Mouse (Mus musculus): Measurements from ENCODE around the gene Mt1. TPM values are rescaled to one million over a fixed set of nuclear protein-coding genes. Genes with fewer than 3 reads are reported as not detected.
A peak's percentile ranks its signal among the peaks of the same experiment; 100 is the strongest.

Mt1 gene
- polyA plus RNA-seq, 1 experiment from 2014 or later: 86.0 TPM

GRCm38 (mm10) chr8:94182055-94182929, 3.4 kb downstream of the Mt1 start:
- Histone ChIP-seq H3K9ac (ENCODE audit: low read depth, low read length) (no peak overlapping the region), H3K4me2 (ENCODE audit: low read length) (peak overlapping the region; percentile 47; the same call in 1 of the 2 replicates), H3K27me3 (ENCODE audit: control insufficient read depth, insufficient read depth, low read depth, low read length) (peaks cover 81% of the 10 kb centered on the region), H3K36me3 (ENCODE audit: control insufficient read depth, insufficient read depth, low read length) (no peaks in the 10 kb centered on the region), H3K4me1 (ENCODE audit: control insufficient read depth, insufficient read depth, low read length) (peaks cover 24% of the 10 kb centered on the region), H3K4me3 (ENCODE audit: low read depth, low read length) (no peak overlapping the region; the same call in 1 of the 2 replicates), H3K27ac (ENCODE audit: low read length) (no peak overlapping the region), H3K9me3 (replicated peaks; ENCODE audit: control insufficient read depth, low read length, poor library complexity, severe bottlenecking) (no peaks in the 10 kb centered on the region)
- 65% methylated on average over 13 of the region's 13 CpGs for WGBS
- ATAC-seq: no peak

DNA sequence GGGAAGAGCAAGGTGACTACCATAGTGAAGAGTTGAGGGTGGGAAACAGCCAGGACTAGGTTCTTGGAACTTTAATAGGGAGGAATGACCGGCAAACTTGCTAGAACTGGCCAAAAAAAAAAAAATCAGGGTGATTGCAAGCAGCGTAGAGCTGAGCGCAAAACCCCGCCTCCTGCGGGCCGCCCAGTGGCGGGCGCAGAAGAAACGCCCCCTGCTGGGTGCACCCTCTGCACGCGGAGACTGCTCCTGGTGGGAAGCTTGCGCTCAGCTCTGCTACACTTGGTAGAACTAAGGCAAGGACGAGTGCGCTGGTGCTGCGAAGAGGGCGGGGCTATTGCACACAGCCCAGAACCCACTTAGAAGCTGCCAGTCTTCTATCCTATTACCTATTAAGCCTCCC, 4.2 kb downstream of the Mt1 start:
- Histone ChIP-seq H3K27me3 (ENCODE audit: control insufficient read depth, insufficient read depth, low read depth, low read length) (peaks cover 80% of the 10 kb centered on the region), H3K9ac (ENCODE audit: low read depth, low read length) (no peak overlapping the region), H3K4me1 (ENCODE audit: control insufficient read depth, insufficient read depth, low read length) (peaks cover 24% of the 10 kb centered on the region), H3K4me3 (ENCODE audit: low read depth, low read length) (peak overlapping the region; percentile 27), H3K4me2 (ENCODE audit: low read length) (peak overlapping the region; percentile 47), H3K9me3 (replicated peaks; ENCODE audit: control insufficient read depth, low read length, poor library complexity, severe bottlenecking) (no peaks in the 10 kb centered on the region), H3K36me3 (ENCODE audit: control insufficient read depth, insufficient read depth, low read length) (no peaks in the 10 kb centered on the region), H3K27ac (ENCODE audit: low read length) (no peak overlapping the region)
- no peak; the same call in 1 of the 2 replicates for ATAC-seq
- WGBS: under 1% methylated on average over 16 of the region's 16 CpGs

DNA sequence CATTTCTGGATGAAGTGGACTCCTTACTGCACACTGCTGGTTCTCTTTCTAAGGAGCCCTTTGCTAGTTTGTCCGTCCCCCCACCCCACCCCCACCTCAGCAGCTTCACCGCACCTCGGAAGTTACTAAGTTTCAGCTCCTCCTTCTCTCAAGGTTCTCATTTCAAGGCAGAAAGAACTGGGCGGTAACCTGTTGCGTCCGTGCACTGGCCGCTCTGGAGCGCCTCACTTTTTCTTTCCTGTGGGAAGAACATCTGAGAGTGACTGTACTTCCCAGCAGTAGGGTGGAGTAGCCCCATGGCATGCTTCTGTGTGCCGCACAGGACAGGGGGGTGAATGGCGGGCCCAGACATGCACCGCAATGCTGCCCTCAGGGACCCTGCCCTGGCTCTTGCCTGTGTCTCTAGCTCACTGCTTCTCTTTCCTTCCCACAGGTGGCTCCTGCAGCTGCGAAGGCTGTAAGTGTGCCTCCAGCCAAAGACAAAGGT, 5.5 kb downstream of the Mt1 start:
- Histone ChIP-seq H3K9ac (ENCODE audit: low read depth, low read length) (no peak overlapping the region), H3K4me2 (ENCODE audit: low read length) (no peak overlapping the region), H3K27ac (ENCODE audit: low read length) (no peak overlapping the region), H3K36me3 (ENCODE audit: control insufficient read depth, insufficient read depth, low read length) (no peaks in the 10 kb centered on the region), H3K27me3 (ENCODE audit: control insufficient read depth, insufficient read depth, low read depth, low read length) (peaks cover 71% of the 10 kb centered on the region), H3K4me1 (ENCODE audit: control insufficient read depth, insufficient read depth, low read length) (peaks cover 16% of the 10 kb centered on the region), H3K4me3 (ENCODE audit: low read depth, low read length) (no peak overlapping the region), H3K9me3 (replicated peaks; ENCODE audit: control insufficient read depth, low read length, poor library complexity, severe bottlenecking) (no peaks in the 10 kb centered on the region)
- no peak for ATAC-seq
- 27% methylated on average over 12 of the region's 12 CpGs for WGBS

GRCm38 (mm10) chr8:94185791-94186190, 6.9 kb downstream of the Mt1 start:
- Histone ChIP-seq H3K27me3 (ENCODE audit: control insufficient read depth, insufficient read depth, low read depth, low read length) (peaks cover 58% of the 10 kb centered on the region), H3K36me3 (ENCODE audit: control insufficient read depth, insufficient read depth, low read length) (no peaks in the 10 kb centered on the region), H3K4me2 (ENCODE audit: low read length) (no peak overlapping the region), H3K9me3 (replicated peaks; ENCODE audit: control insufficient read depth, low read length, poor library complexity, severe bottlenecking) (no peaks in the 10 kb centered on the region), H3K4me3 (ENCODE audit: low read depth, low read length) (no peak overlapping the region), H3K9ac (ENCODE audit: low read depth, low read length) (no peak overlapping the region), H3K27ac (ENCODE audit: low read length) (no peak overlapping the region), H3K4me1 (ENCODE audit: control insufficient read depth, insufficient read depth, low read length) (peaks cover 9% of the 10 kb centered on the region)
- ATAC-seq: no peak
- WGBS: 75% methylated on average over 6 of the region's 6 CpGs

DNA sequence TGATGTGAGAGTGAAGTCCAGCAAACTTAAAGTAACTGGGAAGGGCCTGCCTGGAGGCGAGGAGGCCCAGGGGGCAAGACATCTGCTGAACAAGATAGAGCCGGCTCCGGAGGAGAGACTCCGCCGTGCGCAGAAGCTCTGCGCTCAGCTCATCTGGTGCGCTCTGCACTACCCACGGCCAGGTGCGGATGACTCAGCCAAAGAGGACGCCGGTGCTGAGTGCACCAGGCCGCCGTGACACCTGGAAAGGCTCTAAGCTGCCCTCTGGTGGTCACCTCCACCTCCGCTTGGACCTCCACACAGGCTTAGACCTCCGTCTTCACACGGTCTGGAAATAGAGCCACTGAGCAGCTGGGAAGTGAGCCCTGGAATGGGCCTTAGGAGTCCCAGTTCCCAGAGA, 7.7 kb downstream of the Mt1 start:
- Histone ChIP-seq H3K4me2 (ENCODE audit: low read length) (peak overlapping the region; percentile 42), H3K4me3 (ENCODE audit: low read depth, low read length) (0 out of 2 replicates have a peak overlapping the region, but pooled peaks have one; percentile 6)

GRCm38 (mm10) chr8:94187290-94188002, 8.6 kb downstream of the Mt1 start:
- H3K4me1 ChIP-seq (ENCODE audit: control insufficient read depth, insufficient read depth, low read length): peaks cover 9% of the 10 kb centered on the region
- no peak overlapping the region for H3K4me3 ChIP-seq (ENCODE audit: low read depth, low read length)
- no peaks in the 10 kb centered on the region for H3K36me3 ChIP-seq (ENCODE audit: control insufficient read depth, insufficient read depth, low read length)
- WGBS: 31% methylated on average over 21 of the region's 21 CpGs
- H3K9me3 ChIP-seq (replicated peaks; ENCODE audit: control insufficient read depth, low read length, poor library complexity, severe bottlenecking): no peaks in the 10 kb centered on the region
- H3K27ac ChIP-seq (ENCODE audit: low read length): no peak overlapping the region
- H3K4me2 ChIP-seq (ENCODE audit: low read length): no peak overlapping the region
- H3K27me3 ChIP-seq (ENCODE audit: control insufficient read depth, insufficient read depth, low read depth, low read length): peaks cover 49% of the 10 kb centered on the region
- ATAC-seq: no peak
- peak overlapping the region; percentile 20; the same call in 1 of the 2 replicates for H3K9ac ChIP-seq (ENCODE audit: low read depth, low read length)

More for the DNA sequence above, 7.7 kb downstream of the Mt1 start:
- Histone ChIP-seq H3K9me3 (replicated peaks; ENCODE audit: control insufficient read depth, low read length, poor library complexity, severe bottlenecking) (no peaks in the 10 kb centered on the region), H3K9ac (ENCODE audit: low read depth, low read length) (no peak overlapping the region), H3K27ac (ENCODE audit: low read length) (no peak overlapping the region), H3K36me3 (ENCODE audit: control insufficient read depth, insufficient read depth, low read length) (no peaks in the 10 kb centered on the region), H3K27me3 (ENCODE audit: control insufficient read depth, insufficient read depth, low read depth, low read length) (peaks cover 58% of the 10 kb centered on the region), H3K4me1 (ENCODE audit: control insufficient read depth, insufficient read depth, low read length) (peaks cover 9% of the 10 kb centered on the region)
- ATAC-seq: peak; percentile 74
- 3% methylated on average over 17 of the region's 17 CpGs for WGBS

DNA sequence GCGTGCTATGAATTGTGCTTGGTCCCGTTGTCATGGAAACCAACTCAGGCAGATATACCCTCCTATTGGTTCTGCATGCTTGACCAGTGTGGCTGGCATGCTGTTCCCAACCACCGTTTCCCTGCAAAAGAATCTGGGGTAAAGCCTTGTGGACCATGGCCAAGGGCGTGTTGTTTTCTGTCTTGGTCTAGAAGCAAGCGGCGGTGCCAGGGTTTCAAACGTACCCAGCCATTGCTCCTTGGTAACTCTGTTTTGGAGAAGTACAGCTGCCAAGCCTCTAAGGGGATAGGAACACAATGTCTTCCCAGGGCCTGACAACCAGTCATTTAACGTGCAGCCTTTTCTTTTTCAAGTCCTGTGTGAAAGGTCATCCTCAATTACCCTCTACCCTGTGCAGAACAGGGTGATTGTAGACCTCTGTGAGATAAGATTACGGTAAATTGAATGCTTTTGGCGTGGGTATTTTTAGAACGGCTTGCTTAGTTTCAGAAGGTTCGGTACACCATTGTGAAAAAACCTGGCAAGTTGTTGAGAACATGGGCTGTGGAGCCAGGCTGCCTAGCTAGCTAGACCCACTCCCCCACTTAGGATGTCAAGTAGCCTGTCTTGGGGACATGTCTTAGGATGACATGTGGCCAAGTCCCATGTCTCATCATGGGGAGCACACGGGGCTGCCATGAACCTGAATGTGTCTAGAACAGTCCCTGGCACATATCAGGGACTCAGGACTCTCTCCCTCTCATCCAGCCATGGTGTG, 10.6 kb downstream of the Mt1 start:
- Histone ChIP-seq H3K27ac (ENCODE audit: low read length) (no peak overlapping the region), H3K4me3 (ENCODE audit: low read depth, low read length) (no peak overlapping the region), H3K4me2 (ENCODE audit: low read length) (no peak overlapping the region), H3K36me3 (ENCODE audit: control insufficient read depth, insufficient read depth, low read length) (no peaks in the 10 kb centered on the region), H3K9ac (ENCODE audit: low read depth, low read length) (no peak overlapping the region), H3K27me3 (ENCODE audit: control insufficient read depth, insufficient read depth, low read depth, low read length) (peaks cover 29% of the 10 kb centered on the region), H3K4me1 (ENCODE audit: control insufficient read depth, insufficient read depth, low read length) (peaks cover 2% of the 10 kb centered on the region; the same call in 1 of the 2 replicates), H3K9me3 (replicated peaks; ENCODE audit: control insufficient read depth, low read length, poor library complexity, severe bottlenecking) (no peaks in the 10 kb centered on the region)
- peak; percentile 43 for ATAC-seq
- 62% methylated on average over 13 of the region's 13 CpGs for WGBS

DNA sequence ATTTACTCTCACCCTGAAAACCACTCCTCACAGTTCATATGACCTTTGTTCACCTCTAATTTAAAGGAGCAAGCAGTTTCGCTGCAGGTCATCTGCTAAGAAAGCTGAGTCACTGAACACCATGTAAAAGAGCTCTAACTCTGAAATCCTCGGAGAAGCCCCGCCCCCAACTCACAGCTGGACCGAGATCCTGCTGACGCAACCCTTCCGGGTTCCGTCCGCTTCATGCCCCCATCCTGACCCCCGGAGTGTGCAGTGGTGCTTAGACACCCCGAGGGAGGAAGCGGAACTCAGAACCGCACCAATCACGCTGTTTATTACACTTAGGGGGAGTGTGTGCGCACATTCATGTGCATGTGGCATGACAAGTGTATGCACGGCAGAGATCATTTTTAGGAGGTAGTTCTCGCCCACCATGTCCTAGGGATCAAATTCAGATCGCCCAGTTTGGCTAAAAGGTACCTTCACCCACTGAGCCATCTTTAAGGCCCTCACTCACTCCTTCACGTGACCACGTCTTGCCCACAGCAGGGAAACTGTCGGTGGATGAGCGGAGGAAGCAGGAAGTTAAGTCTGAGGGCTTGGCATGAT, 12.3 kb downstream of the Mt1 start:
- WGBS: 26% methylated on average over 21 of the region's 21 CpGs
- Histone ChIP-seq H3K9ac (ENCODE audit: low read depth, low read length) (no peak overlapping the region), H3K4me2 (ENCODE audit: low read length) (peak overlapping the region; percentile 54), H3K27me3 (ENCODE audit: control insufficient read depth, insufficient read depth, low read depth, low read length) (peaks cover 15% of the 10 kb centered on the region), H3K4me1 (ENCODE audit: control insufficient read depth, insufficient read depth, low read length) (peaks cover 2% of the 10 kb centered on the region; the same call in 1 of the 2 replicates), H3K4me3 (ENCODE audit: low read depth, low read length) (peak overlapping the region; percentile 24), H3K36me3 (ENCODE audit: control insufficient read depth, insufficient read depth, low read length) (no peaks in the 10 kb centered on the region), H3K9me3 (replicated peaks; ENCODE audit: control insufficient read depth, low read length, poor library complexity, severe bottlenecking) (no peaks in the 10 kb centered on the region), H3K27ac (ENCODE audit: low read length) (no peak overlapping the region)
- ATAC-seq: no peak

Data from midbrain, embryonic 16.5 days (tissue).